Mouse (Mus musculus) spleen, adult 2 months (tissue): Measurements from ENCODE around the gene Lfng. TPM values are rescaled to one million over a fixed set of nuclear protein-coding genes. Genes with fewer than 3 reads are reported as not detected.

Source experiments
- DNase-seq, 2 experiments: peaks; one replicate each; pipeline versions ENCODE4 v3.0.0 to v3.0.0-alpha.2; 2012 to 2021; ENCODE audit warnings: low spot score in 2 of 2, low read depth in 1 of 2
- H3K27ac ChIP-seq: fragments of 200-500 bp; 2 replicates; pipeline ENCODE4 v1.5.1; 2012; ENCODE audit warnings: low read length, inconsistent platforms; ENCODE audit not compliant: insufficient read depth
- H3K27me3 ChIP-seq: fragments of 200-500 bp; 2 replicates; pipeline ENCODE4 v1.6.1; 2012; ENCODE audit warnings: mild to moderate bottlenecking, moderate library complexity, low read length, inconsistent platforms; ENCODE audit not compliant: control insufficient read depth, insufficient read depth
- H3K36me3 ChIP-seq: fragments of 200-500 bp; 2 replicates; pipeline ENCODE4 v1.6.1; 2012; ENCODE audit warnings: mild to moderate bottlenecking, low read length, inconsistent platforms; ENCODE audit not compliant: control insufficient read depth, insufficient read depth
- H3K4me1 ChIP-seq: fragments of 200-500 bp; 2 replicates; pipeline ENCODE4 v1.6.1; 2011; ENCODE audit warnings: inconsistent platforms; ENCODE audit not compliant: control insufficient read depth, insufficient read depth, insufficient read length
- H3K4me3 ChIP-seq: fragments of 200-500 bp; 2 replicates; pipeline ENCODE4 v1.5.1; 2011; ENCODE audit warnings: mild to moderate bottlenecking, inconsistent platforms; ENCODE audit not compliant: insufficient read depth, insufficient read length; ENCODE audit errors: extremely low read depth
- CTCF ChIP-seq: fragments of 200-500 bp; IDR thresholded peaks from 2 replicates; pipeline ENCODE4 v1.5.1; 2011; ENCODE audit warnings: mild to moderate bottlenecking, inconsistent platforms; ENCODE audit not compliant: insufficient read depth, insufficient read length, insufficient replicate concordance; ENCODE audit errors: extremely low read depth
- POLR2A ChIP-seq: fragments of 200-500 bp; IDR thresholded peaks from 2 replicates; pipeline ENCODE4 v1.6.1; 2011; ENCODE audit warnings: low read depth, low read length, inconsistent platforms
- WGBS: fragments of 180-500 bp; shearing (Covaris S2); methylation state at CpG from one replicate; pipeline ENCODE4 v1.1.7; 2018; 5-methylcytosine and 5-hydroxymethylcytosine counted together
- polyA plus RNA-seq: library from polyadenylated mRNA; depleted of rRNA; stranded (reverse); fragments of >200 nt; gene quantifications from 2 replicates; pipeline ENCODE4 v1.2.3, GENCODE M21; 2012

Gene Lfng
- polyA plus RNA-seq, 1 experiment: 165 TPM

- no peak overlapping the region; the same call in 1 of the 2 replicates for H3K27ac ChIP-seq
- no peak for DNase-seq
- no peaks in the 10 kb centered on the region for H3K27me3 ChIP-seq
- TF ChIP-seq CTCF (no peak), POLR2A (no peak)
- no peaks in the 10 kb centered on the region for H3K36me3 ChIP-seq
- 92% methylated on average over 6 of the region's 6 CpGs for WGBS
- peaks cover 19% of the 10 kb centered on the region for H3K4me1 ChIP-seq
- no peak overlapping the region for H3K4me3 ChIP-seq
Measured at GRCm38 (mm10) chr5:140572611-140573010, 34.5 kb upstream of the Lfng start.

- Histone ChIP-seq H3K4me1 (peaks cover 9% of the 10 kb centered on the region; the same call in 1 of the 2 replicates), H3K4me3 (no peak overlapping the region), H3K27me3 (no peaks in the 10 kb centered on the region), H3K36me3 (no peaks in the 10 kb centered on the region), H3K27ac (peak overlapping the region; percentile 73)
- DNase-seq: peak; percentile 52 to 65
- WGBS: 47% methylated on average over 5 of the region's 5 CpGs
- no peak for TF ChIP-seq POLR2A
Measured at GRCm38 (mm10) chr5:140575381-140575866, 31.7 kb upstream of the Lfng start.

- Histone ChIP-seq H3K4me3 (no peak overlapping the region), H3K27ac (no peak overlapping the region), H3K36me3 (no peaks in the 10 kb centered on the region), H3K27me3 (no peaks in the 10 kb centered on the region), H3K4me1 (peaks cover 9% of the 10 kb centered on the region; the same call in 1 of the 2 replicates)
- WGBS: 91% methylated on average over 9 of the region's 9 CpGs
- no peak for DNase-seq
- TF ChIP-seq CTCF: no peak
- TF ChIP-seq POLR2A: no peak
Measured at GRCm38 (mm10) chr5:140579221-140579620, 27.9 kb upstream of the Lfng start.

- WGBS: 85% methylated on average over 6 of the region's 6 CpGs
Measured at GRCm38 (mm10) chr5:140579771-140580170, 27.3 kb upstream of the Lfng start.

GRCm38 (mm10) chr5:140581569-140581968 is 25.6 kb upstream of the Lfng start:
- WGBS: 54% methylated on average over 5 of the region's 5 CpGs
- Histone ChIP-seq H3K27ac (no peak overlapping the region), H3K27me3 (no peaks in the 10 kb centered on the region), H3K4me3 (no peak overlapping the region), H3K36me3 (no peaks in the 10 kb centered on the region), H3K4me1 (peaks cover 3% of the 10 kb centered on the region; the same call in 1 of the 2 replicates)
- TF ChIP-seq POLR2A (no peak), CTCF (no peak)
- DNase-seq: no peak

More at GRCm38 (mm10) chr5:140579771-140580170, 27.3 kb upstream of the Lfng start:
- Histone ChIP-seq H3K36me3 (no peaks in the 10 kb centered on the region), H3K4me1 (peaks cover 7% of the 10 kb centered on the region; the same call in 1 of the 2 replicates), H3K27me3 (no peaks in the 10 kb centered on the region), H3K4me3 (no peak overlapping the region), H3K27ac (no peak overlapping the region)
- DNase-seq: no peak
- no peak for TF ChIP-seq CTCF
- TF ChIP-seq POLR2A: no peak

- TF ChIP-seq POLR2A (no peak), CTCF (no peak)
- DNase-seq: no peak
- Histone ChIP-seq H3K36me3 (no peaks in the 10 kb centered on the region), H3K4me1 (peaks cover 3% of the 10 kb centered on the region; the same call in 1 of the 2 replicates), H3K27ac (no peak overlapping the region), H3K27me3 (no peaks in the 10 kb centered on the region), H3K4me3 (no peak overlapping the region)
- WGBS: 70% methylated on average over 8 of the region's 8 CpGs
Measured at GRCm38 (mm10) chr5:140582995-140583731, 24.0 kb upstream of the Lfng start.

- H3K27me3 ChIP-seq: no peaks in the 10 kb centered on the region
- WGBS: 89% methylated on average over 6 of the region's 6 CpGs
- H3K36me3 ChIP-seq: no peaks in the 10 kb centered on the region
- no peak for TF ChIP-seq CTCF
- no peak overlapping the region for H3K27ac ChIP-seq
- peaks cover 3% of the 10 kb centered on the region; the same call in 1 of the 2 replicates for H3K4me1 ChIP-seq
- DNase-seq: no peak
- no peak overlapping the region for H3K4me3 ChIP-seq
Measured at GRCm38 (mm10) chr5:140583732-140584368, 23.3 kb upstream of the Lfng start.
